Mouse (Mus musculus) CH12.LX (cell line): ENCODE measurements at regions not wholly inside any gene's neighbourhood (a gene's known extent, or its start where the extent isn't known, plus 50 kb on each side); places are given as distances from the start of the nearest gene placed in this dataset.

Experiments
- DNase-seq: peaks from one replicate; pipeline ENCODE4 v3.0.0-alpha.2; 2013; ENCODE audit errors: extremely low read depth
- H3K27ac ChIP-seq: 2 replicates; pipeline ENCODE4 v1.5.1; 2012; ENCODE audit warnings: low read depth, mild to moderate bottlenecking, control low read depth, moderate library complexity; ENCODE audit not compliant: insufficient read depth
- H3K27me3 ChIP-seq: replicated peaks from 2 replicates; pipeline ENCODE3; 2012; ENCODE audit warnings: inconsistent platforms
- H3K36me3 ChIP-seq, 2 experiments: replicated peaks in 1 of 2; 2 replicates each; pipeline versions ENCODE3 to v1.6.1; 2012; ENCODE audit warnings: inconsistent platforms in 1 of 2, low read length in 1 of 2, mild to moderate bottlenecking in 1 of 2, mixed read lengths in 1 of 2, moderate library complexity in 1 of 2; ENCODE audit not compliant: control insufficient read depth in 1 of 2, insufficient read depth in 1 of 2
- H3K4me1 ChIP-seq, 2 experiments: 2 replicates each; pipeline ENCODE4 v1.6.1; 2012; ENCODE audit warnings: inconsistent platforms in 1 of 2, moderate library complexity in 1 of 2; ENCODE audit not compliant: insufficient read depth in 2 of 2, control insufficient read depth in 1 of 2
- H3K4me2 ChIP-seq: 2 replicates; pipeline ENCODE4 v1.6.1; 2012; ENCODE audit warnings: low read depth, mild to moderate bottlenecking, control low read depth; ENCODE audit not compliant: poor library complexity, insufficient read depth, severe bottlenecking
- H3K4me3 ChIP-seq, 3 experiments: fragments of 150-350 bp in 1 of 3; sonication (generic) in 1 of 3; replicated peaks in 1 of 3; 2 replicates each; pipeline versions ENCODE3 to v1.5.1; 2011 to 2012; ENCODE audit warnings: low read depth in 2 of 3, low read length in 2 of 3, mild to moderate bottlenecking in 2 of 3, moderate library complexity in 2 of 3, control low read depth in 1 of 3, improper control_type of control experiment in 1 of 3, inconsistent platforms in 1 of 3, mixed read lengths in 1 of 3; ENCODE audit not compliant: poor library complexity in 1 of 3
- H3K79me2 ChIP-seq: replicated peaks from 2 replicates; pipeline ENCODE4 v1.6.1; 2012; ENCODE audit warnings: mild to moderate bottlenecking, moderate library complexity; ENCODE audit not compliant: control insufficient read depth, poor library complexity, insufficient read depth, severe bottlenecking; ENCODE audit errors: extremely low read depth
- H3K9ac ChIP-seq: 2 replicates; pipeline ENCODE4 v1.6.1; 2012; ENCODE audit warnings: low read depth, mild to moderate bottlenecking, control low read depth, moderate library complexity; ENCODE audit not compliant: insufficient read depth
- H3K9me3 ChIP-seq: replicated peaks from 2 replicates; pipeline ENCODE3; 2012; ENCODE audit warnings: low read length, inconsistent platforms, mixed read lengths
- BHLHE40 ChIP-seq: IDR thresholded peaks from 2 replicates; pipeline ENCODE4 v1.6.1; 2011; ENCODE audit warnings: mild to moderate bottlenecking, low read depth, low read length, improper control_type of control experiment
- CTCF ChIP-seq, 2 experiments: IDR thresholded peaks in 1 of 2; conservative IDR thresholded peaks in 1 of 2; 2 replicates each; pipeline ENCODE4 v1.5.1; 2011 to 2012; ENCODE audit warnings: low read depth in 2 of 2, low read length in 2 of 2, improper control_type of control experiment in 1 of 2, inconsistent platforms in 1 of 2, mild to moderate bottlenecking in 1 of 2, moderate library complexity in 1 of 2
- ELF1 ChIP-seq: IDR thresholded peaks from 2 replicates; pipeline ENCODE4 v1.6.1; 2014; ENCODE audit warnings: low read depth, mild to moderate bottlenecking, inconsistent platforms, low read length, improper control_type of control experiment
- ETS1 ChIP-seq: conservative IDR thresholded peaks from 2 replicates; pipeline ENCODE4 v1.6.1; 2012; ENCODE audit warnings: low read depth, mild to moderate bottlenecking, inconsistent platforms, low read length, improper control_type of control experiment, moderate library complexity
- GABPA ChIP-seq: IDR thresholded peaks from 2 replicates; pipeline ENCODE4 v1.6.1; 2012; ENCODE audit warnings: low read depth, low read length, improper control_type of control experiment, inconsistent platforms; ENCODE audit not compliant: insufficient replicate concordance
- IRF4 ChIP-seq: IDR thresholded peaks from 2 replicates; pipeline ENCODE4 v1.6.1; 2014; ENCODE audit warnings: low read depth, mild to moderate bottlenecking, inconsistent platforms, low read length, improper control_type of control experiment
- MAX ChIP-seq: IDR thresholded peaks from 2 replicates; pipeline ENCODE4 v1.6.1; 2011; ENCODE audit warnings: low read length, improper control_type of control experiment
- MAZ ChIP-seq: IDR thresholded peaks from 2 replicates; pipeline ENCODE4 v1.6.1; 2012; ENCODE audit warnings: low read depth, mild to moderate bottlenecking, inconsistent platforms, low read length, improper control_type of control experiment, moderate library complexity
- MXI1 ChIP-seq: IDR thresholded peaks from 2 replicates; pipeline ENCODE4 v1.6.1; 2011; ENCODE audit warnings: mild to moderate bottlenecking, low read depth, low read length, improper control_type of control experiment
- MYC ChIP-seq: IDR thresholded peaks from 2 replicates; pipeline ENCODE4 v1.6.1; 2011; ENCODE audit warnings: low read depth, mild to moderate bottlenecking, improper control_type of control experiment, low read length
- NELFE ChIP-seq: IDR thresholded peaks from 2 replicates; pipeline ENCODE4 v1.6.1; 2011; ENCODE audit warnings: low read depth, low read length, improper control_type of control experiment
- POLR2A ChIP-seq: IDR thresholded peaks from 2 replicates; pipeline ENCODE4 v1.6.1; 2011; ENCODE audit warnings: low read depth, mild to moderate bottlenecking, improper control_type of control experiment, low read length
- POLR2AphosphoS2 ChIP-seq: IDR thresholded peaks from 2 replicates; pipeline ENCODE4 v1.6.1; 2011; ENCODE audit warnings: low read depth, low read length, improper control_type of control experiment
- SIN3A ChIP-seq: IDR thresholded peaks from 2 replicates; pipeline ENCODE4 v1.6.1; 2012; ENCODE audit warnings: low read length, improper control_type of control experiment, inconsistent platforms
- SMC3 ChIP-seq: IDR thresholded peaks from 2 replicates; pipeline ENCODE4 v1.6.1; 2011; ENCODE audit warnings: low read depth, low read length, improper control_type of control experiment
- USF1 ChIP-seq: IDR thresholded peaks from 2 replicates; pipeline ENCODE4 v1.6.1; 2014; ENCODE audit warnings: low read depth, mild to moderate bottlenecking, inconsistent platforms, low read length, improper control_type of control experiment
- USF2 ChIP-seq: conservative IDR thresholded peaks from 2 replicates; pipeline ENCODE4 v1.6.1; 2011; ENCODE audit warnings: low read depth, low read length, improper control_type of control experiment
- ZMIZ1 ChIP-seq: IDR thresholded peaks from 2 replicates; pipeline ENCODE4 v1.6.1; 2012; ENCODE audit warnings: low read depth, mild to moderate bottlenecking, inconsistent platforms, low read length, improper control_type of control experiment
- ZNF384 ChIP-seq: IDR thresholded peaks from 2 replicates; pipeline ENCODE4 v1.6.1; 2012; ENCODE audit warnings: low read depth, low read length, improper control_type of control experiment, inconsistent platforms
- dilution Hi-C: fragments of 300-500 bp; cut with MboI; formaldehyde crosslinking; loops from 2 replicates; pipeline ENCODE4 v1.14.3; 2020; ENCODE audit warnings: low sequenced_read_pairs; ENCODE audit not compliant: extremely low pct_unique_long_range_greater_than_20kb, extremely low pct_ligation_motif_present
- in situ Hi-C: fragments of 300-500 bp; cut with MboI; formaldehyde crosslinking; loops from 3 replicates; pipeline ENCODE4 v1.14.3; 2019; ENCODE audit warnings: low sequenced_read_pairs, low pct_ligation_motif_present, low pct_unique_long_range_greater_than_20kb, mixed read lengths

DNA sequence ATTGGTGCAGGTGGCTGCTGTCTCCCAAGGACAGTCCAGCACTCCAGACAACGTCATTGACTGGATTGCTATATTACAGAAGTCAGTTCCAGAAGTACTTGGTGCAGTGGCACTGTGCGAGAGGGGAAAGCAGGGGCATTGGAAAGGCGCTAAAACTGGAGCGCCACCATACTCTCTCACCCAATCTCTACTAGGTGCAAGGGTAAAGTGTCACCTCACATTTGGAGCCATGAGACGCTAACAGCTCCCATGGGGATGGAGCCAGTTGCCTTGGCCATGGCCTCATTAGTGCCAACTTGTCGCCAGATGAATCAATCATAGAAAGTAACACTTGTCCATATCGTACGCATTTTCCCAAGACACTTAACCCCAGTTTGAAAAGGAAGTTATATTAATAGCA, 1617.2 kb upstream of the Gulo start:
- TF ChIP-seq SMC3 (no peak), GABPA (no peak), MXI1 (no peak), ETS1 (no peak), MAZ (no peak), IRF4 (no peak), ZNF384 (no peak), ZMIZ1 (no peak), ELF1 (no peak), POLR2AphosphoS2 (no peak), USF2 (no peak), MAX (no peak)
- Histone ChIP-seq H3K4me3 (no peak overlapping the region), H3K27me3 (no peaks in the 10 kb centered on the region), H3K4me2 (no peak overlapping the region), H3K4me1 (no peaks in the 10 kb centered on the region), H3K27ac (no peak overlapping the region), H3K9me3 (no peaks in the 10 kb centered on the region), H3K79me2 (no peaks in the 10 kb centered on the region), H3K9ac (no peak overlapping the region), H3K36me3 (no peaks in the 10 kb centered on the region)
- dilution Hi-C loops (no loop called here), in situ Hi-C loops (loop anchor here (10.0 kb wide), 1 partner anchor 319 kb away; no protein-coding TSS in a partner anchor)
- DNase-seq = no peak

DNA sequence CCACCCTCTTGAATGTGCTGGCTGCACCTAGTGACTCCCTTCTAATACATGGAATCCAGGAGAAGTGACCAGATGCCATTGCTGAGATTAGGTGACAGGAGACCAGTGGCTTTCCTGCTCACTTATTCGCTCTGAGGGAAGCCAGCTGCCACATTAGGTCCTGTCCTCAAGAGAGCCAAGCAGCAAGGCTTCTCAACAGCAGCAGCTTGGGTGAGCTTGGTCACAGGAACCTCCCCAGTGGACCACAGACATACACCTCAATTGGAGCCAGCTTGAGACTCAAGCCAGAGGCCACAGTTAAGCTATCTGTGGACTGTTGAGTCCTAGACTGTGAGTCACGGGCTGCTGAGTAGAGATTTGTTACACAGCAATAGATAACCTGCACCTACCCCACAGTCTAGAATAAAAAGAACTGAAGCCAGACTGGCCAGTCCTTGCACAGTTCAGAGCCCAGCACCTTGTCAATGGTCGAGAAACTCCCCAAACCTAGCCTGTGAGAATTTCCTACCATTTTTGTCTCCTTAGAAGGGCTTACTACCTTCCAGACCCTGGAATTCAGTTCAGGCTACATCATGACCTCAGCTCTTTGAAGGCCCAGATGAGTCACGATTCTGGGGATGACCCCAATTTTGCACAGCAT, 1615.0 kb upstream of the Gulo start:
- dilution Hi-C loops = no loop called here
- Histone ChIP-seq H3K9me3 (no peaks in the 10 kb centered on the region), H3K27ac (no peak overlapping the region), H3K4me1 (no peaks in the 10 kb centered on the region), H3K27me3 (no peaks in the 10 kb centered on the region), H3K9ac (no peak overlapping the region), H3K4me3 (no peak overlapping the region), H3K79me2 (no peaks in the 10 kb centered on the region), H3K4me2 (no peak overlapping the region), H3K36me3 (no peaks in the 10 kb centered on the region)
- DNase-seq = peak; percentile 8
- TF ChIP-seq USF2 = no peak
- no peak for TF ChIP-seq SIN3A
- no peak for TF ChIP-seq MYC
- TF ChIP-seq MAZ = no peak
- TF ChIP-seq ELF1 = no peak
- no peak for TF ChIP-seq ETS1
- TF ChIP-seq CTCF (conservative IDR thresholded peaks at IDR 0.05 in 1 of 2, IDR thresholded peaks at IDR 0.05 in 1 of 2; ENCODE audit: low read depth in 2 of 2, low read length in 2 of 2) = no peak
- TF ChIP-seq BHLHE40 = no peak
- TF ChIP-seq ZMIZ1 = no peak
- no peak for TF ChIP-seq USF1
- TF ChIP-seq NELFE = no peak
- TF ChIP-seq POLR2A = no peak
- in situ Hi-C loops = loop anchor here (10.0 to 25.0 kb wide), 2 partner anchors 321 to 412 kb away; no protein-coding TSS in a partner anchor
